Mouse (Mus musculus) heart, postnatal 0 days (tissue): Measurements from ENCODE around the gene Col4a3bp. TPM values are rescaled to one million over a fixed set of nuclear protein-coding genes. Genes with fewer than 3 reads are reported as not detected.

ENCODE experiments used
- ATAC-seq: fragments of 200-750 bp; cut with Nextera tagmentation; 2 replicates; pipeline ENCODE4 v1.8.0; 2017; ENCODE audit warnings: low read depth, moderate number of reproducible peaks, moderate library complexity; ENCODE audit not compliant: insufficient read depth
- DNase-seq: peaks from one replicate; pipeline ENCODE4 v3.0.0-alpha.2; 2016; ENCODE audit warnings: low spot score
- H3K27ac ChIP-seq: fragments of 300-500 bp; sonication (generic); 2 replicates; pipeline ENCODE4 v1.5.1; 2014; ENCODE audit warnings: low read depth, mild to moderate bottlenecking
- H3K27me3 ChIP-seq: fragments of 300-500 bp; sonication (generic); 2 replicates; pipeline ENCODE4 v1.6.1; 2014; ENCODE audit warnings: low read length, mixed read lengths; ENCODE audit not compliant: control insufficient read depth, insufficient read depth
- H3K36me3 ChIP-seq: fragments of 300-500 bp; sonication (generic); replicated peaks from 2 replicates; pipeline ENCODE4 v1.6.1; 2014; ENCODE audit warnings: low read length, mixed read lengths; ENCODE audit not compliant: control insufficient read depth, insufficient read depth
- H3K4me1 ChIP-seq: fragments of 300-500 bp; sonication (generic); 2 replicates; pipeline ENCODE4 v1.6.1; 2014; ENCODE audit warnings: antibody characterized with exemption; ENCODE audit not compliant: control insufficient read depth, insufficient read depth
- H3K4me2 ChIP-seq: fragments of 300-500 bp; sonication (generic); 2 replicates; pipeline ENCODE4 v1.6.1; 2014; ENCODE audit warnings: low read depth, mild to moderate bottlenecking, low read length, moderate library complexity
- H3K4me3 ChIP-seq: fragments of 300-500 bp; sonication (generic); 2 replicates; pipeline ENCODE4 v1.5.1; 2014; ENCODE audit warnings: low read depth, low read length
- H3K9ac ChIP-seq: fragments of 300-500 bp; sonication (generic); replicated peaks from 2 replicates; pipeline ENCODE4 v1.6.1; 2014; ENCODE audit warnings: low read depth, low read length, mixed read lengths
- H3K9me3 ChIP-seq: fragments of 300-500 bp; sonication (generic); replicated peaks from 2 replicates; pipeline ENCODE4 v1.6.1; 2016; ENCODE audit warnings: low read length; ENCODE audit not compliant: control insufficient read depth
- CTCF ChIP-seq: IDR thresholded peaks from 2 replicates; pipeline ENCODE4 v1.5.1; 2016; ENCODE audit warnings: antibody characterized with exemption, control low read depth, low read depth
- EP300 ChIP-seq: IDR thresholded peaks from 2 replicates; pipeline ENCODE4 v1.6.1; 2016; ENCODE audit warnings: antibody characterized with exemption, low read depth
- WGBS: fragments of 180-500 bp; shearing (Covaris S2); extraction: QIAGEN DNeasy Blood & Tissue Kit; methylation state at CpG from one replicate; pipeline ENCODE4 v1.1.7; 2014; 5-methylcytosine and 5-hydroxymethylcytosine counted together
- polyA plus RNA-seq: library from polyadenylated mRNA; unstranded; fragments of >200 nt; fragmentation: Nextera tagmentation; extraction: Ambion mirVana; gene quantifications from 2 replicates; pipeline ENCODE4 v1.2.1, GENCODE M21; 2015
- total RNA-seq: library from RNA; depleted of rRNA; stranded (reverse); fragments of >200 nt; gene quantifications from 2 replicates; pipeline ENCODE4 v1.2.3, GENCODE M21; 2014; ENCODE audit warnings: low replicate concordance

Gene Col4a3bp
- total and polyA plus RNA-seq, 2 experiments from 2014 or later, result 6.5 to 37.5 TPM

DNA sequence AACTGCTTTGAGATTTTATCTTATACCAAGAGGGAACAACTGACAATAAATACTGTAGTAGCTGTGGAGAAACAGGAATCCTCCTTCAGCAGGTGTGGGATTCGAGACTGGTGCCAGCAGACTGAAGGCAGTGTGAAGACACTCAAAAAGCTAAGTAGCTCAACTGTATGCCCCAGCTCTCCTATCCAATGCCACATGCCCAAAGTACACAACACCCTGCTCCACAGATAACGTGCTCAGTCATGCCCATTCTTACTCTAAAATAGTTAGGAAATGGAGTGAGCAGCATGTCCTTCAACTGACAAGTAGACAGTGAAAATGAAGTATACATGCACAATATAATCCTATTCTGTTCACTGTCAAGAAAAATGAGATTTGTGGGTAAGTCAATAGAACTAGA is 101.8 kb downstream of the Col4a3bp start:
- peaks cover 23% of the 10 kb centered on the region for H3K36me3 ChIP-seq
- DNase-seq (no peak), ATAC-seq (no peak)
- no peak for TF ChIP-seq EP300
- TF ChIP-seq CTCF, result no peak
- 75% methylated on average over 2 of the region's 2 CpGs for WGBS
- H3K27ac ChIP-seq, result no peak overlapping the region
- no peaks in the 10 kb centered on the region for H3K27me3 ChIP-seq
- H3K9ac ChIP-seq, result no peak overlapping the region
- no peaks in the 10 kb centered on the region for H3K9me3 ChIP-seq
- no peak overlapping the region for H3K4me3 ChIP-seq
- H3K4me1 ChIP-seq, result no peaks in the 10 kb centered on the region
- no peak overlapping the region for H3K4me2 ChIP-seq

GRCm38 (mm10) chr13:96645822-96646221 is 103.4 kb downstream of the Col4a3bp start:
- H3K27me3 ChIP-seq, result no peaks in the 10 kb centered on the region
- DNase-seq (no peak), ATAC-seq (no peak)
- no peak overlapping the region for H3K27ac ChIP-seq
- no peaks in the 10 kb centered on the region for H3K9me3 ChIP-seq
- H3K36me3 ChIP-seq, result peaks cover 28% of the 10 kb centered on the region
- no peaks in the 10 kb centered on the region for H3K4me1 ChIP-seq
- no peak overlapping the region for H3K4me3 ChIP-seq
- no peak overlapping the region for H3K4me2 ChIP-seq
- TF ChIP-seq EP300 (no peak), CTCF (no peak)
- WGBS, result 65% methylated on average over 5 of the region's 5 CpGs
- no peak overlapping the region for H3K9ac ChIP-seq

GRCm38 (mm10) chr13:96653041-96653440 is 110.6 kb downstream of the Col4a3bp start:
- no peak overlapping the region for H3K4me3 ChIP-seq
- peaks cover 91% of the 10 kb centered on the region for H3K36me3 ChIP-seq

GRCm38 (mm10) chr13:96656673-96657072 is 114.3 kb downstream of the Col4a3bp start:
- Histone ChIP-seq H3K4me1 (no peaks in the 10 kb centered on the region), H3K27ac (no peak overlapping the region), H3K9ac (no peak overlapping the region), H3K4me3 (no peak overlapping the region), H3K36me3 (peaks cover 94% of the 10 kb centered on the region), H3K4me2 (no peak overlapping the region), H3K27me3 (no peaks in the 10 kb centered on the region), H3K9me3 (no peaks in the 10 kb centered on the region)
- no peak for ATAC-seq
- no peak for DNase-seq
- 89% methylated on average over 1 of the region's 1 CpGs for WGBS
- TF ChIP-seq CTCF (no peak), EP300 (no peak)

More at GRCm38 (mm10) chr13:96653041-96653440, 110.6 kb downstream of the Col4a3bp start:
- no peak for ATAC-seq
- Histone ChIP-seq H3K9ac (no peak overlapping the region), H3K27ac (no peak overlapping the region), H3K9me3 (no peaks in the 10 kb centered on the region), H3K4me1 (no peaks in the 10 kb centered on the region), H3K4me2 (no peak overlapping the region), H3K27me3 (no peaks in the 10 kb centered on the region)
- DNase-seq, result no peak
- WGBS, result 85% methylated on average over 9 of the region's 9 CpGs
- TF ChIP-seq CTCF (no peak), EP300 (no peak)

- ATAC-seq, result no peak
- Histone ChIP-seq H3K27me3 (no peaks in the 10 kb centered on the region), H3K36me3 (peaks cover 96% of the 10 kb centered on the region), H3K4me2 (no peak overlapping the region), H3K9me3 (no peaks in the 10 kb centered on the region), H3K9ac (no peak overlapping the region), H3K4me1 (no peaks in the 10 kb centered on the region), H3K4me3 (no peak overlapping the region), H3K27ac (no peak overlapping the region)
- TF ChIP-seq EP300, result no peak
- TF ChIP-seq CTCF, result no peak
- no peak for DNase-seq
- 78% methylated on average over 7 of the region's 7 CpGs for WGBS
Measured at GRCm38 (mm10) chr13:96658936-96659335, 116.5 kb downstream of the Col4a3bp start.
